Mouse (Mus musculus): ENCODE measurements around the gene Cntn1. TPM values are rescaled to one million over a fixed set of nuclear protein-coding genes. Genes with fewer than 3 reads are reported as not detected.

Cntn1 gene
- total RNA-seq, 2 experiments from 2014 or later = 4.4 to 7.2 TPM

DNA sequence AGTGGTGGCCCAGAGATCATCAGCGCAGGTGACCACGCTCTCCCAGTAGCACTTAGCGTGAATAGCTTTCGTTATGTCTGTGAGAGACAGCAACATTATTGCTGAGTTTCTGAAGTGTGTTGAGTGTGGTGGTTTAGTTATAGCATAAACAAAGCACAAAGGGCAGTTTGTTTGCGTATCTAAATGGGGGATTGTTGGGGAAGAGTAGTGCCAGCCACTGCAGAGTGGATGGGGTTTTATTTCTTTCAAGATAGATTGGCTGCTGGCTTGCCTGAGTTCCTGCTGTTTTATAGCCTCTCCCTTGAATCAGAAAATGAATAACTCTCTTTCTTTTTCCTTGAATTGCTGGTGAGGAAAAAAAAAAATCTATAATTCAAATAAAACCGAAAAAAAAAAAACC, 86.1 kb downstream of the Cntn1 start:
- no peak for DNase-seq

DNA sequence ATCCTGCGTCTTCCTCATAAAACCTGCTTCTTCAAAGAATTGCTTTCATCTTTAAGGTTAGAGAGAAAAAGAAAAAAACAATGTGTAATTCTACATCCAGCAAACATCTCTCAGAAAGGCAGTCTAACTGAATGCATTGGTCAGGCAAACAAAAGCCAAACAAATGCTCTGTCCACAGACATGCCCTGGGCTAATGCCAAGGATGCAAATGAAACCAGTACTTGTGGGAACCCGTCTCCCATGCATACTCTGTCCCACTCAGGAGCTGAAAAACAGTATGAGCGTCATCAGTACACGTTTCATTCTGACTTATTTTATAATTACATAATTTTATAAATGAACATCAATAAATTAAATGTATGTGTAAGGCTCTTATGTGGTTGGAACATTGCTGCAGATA, 91.0 kb downstream of the Cntn1 start:
- no peak for DNase-seq

GRCm38 (mm10) chr15:92154921-92155320, 104.0 kb downstream of the Cntn1 start:
- DNase-seq = no peak

DNA sequence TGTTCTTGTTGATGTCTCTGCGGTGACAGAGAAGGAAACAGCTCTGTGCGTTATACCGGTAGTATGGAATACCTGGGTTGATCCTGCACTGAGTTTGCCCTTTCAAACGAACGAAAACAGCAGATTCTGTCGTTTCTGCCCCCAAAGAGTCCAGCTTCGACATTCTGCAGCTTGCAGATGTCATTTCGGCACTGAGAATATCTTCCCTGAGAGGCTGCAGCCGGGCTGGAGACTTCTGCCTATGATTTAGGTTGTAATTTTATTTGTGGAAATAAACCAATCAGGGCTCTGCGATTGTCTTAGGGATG, 109.8 kb downstream of the Cntn1 start:
- DNase-seq = no peak

DNA sequence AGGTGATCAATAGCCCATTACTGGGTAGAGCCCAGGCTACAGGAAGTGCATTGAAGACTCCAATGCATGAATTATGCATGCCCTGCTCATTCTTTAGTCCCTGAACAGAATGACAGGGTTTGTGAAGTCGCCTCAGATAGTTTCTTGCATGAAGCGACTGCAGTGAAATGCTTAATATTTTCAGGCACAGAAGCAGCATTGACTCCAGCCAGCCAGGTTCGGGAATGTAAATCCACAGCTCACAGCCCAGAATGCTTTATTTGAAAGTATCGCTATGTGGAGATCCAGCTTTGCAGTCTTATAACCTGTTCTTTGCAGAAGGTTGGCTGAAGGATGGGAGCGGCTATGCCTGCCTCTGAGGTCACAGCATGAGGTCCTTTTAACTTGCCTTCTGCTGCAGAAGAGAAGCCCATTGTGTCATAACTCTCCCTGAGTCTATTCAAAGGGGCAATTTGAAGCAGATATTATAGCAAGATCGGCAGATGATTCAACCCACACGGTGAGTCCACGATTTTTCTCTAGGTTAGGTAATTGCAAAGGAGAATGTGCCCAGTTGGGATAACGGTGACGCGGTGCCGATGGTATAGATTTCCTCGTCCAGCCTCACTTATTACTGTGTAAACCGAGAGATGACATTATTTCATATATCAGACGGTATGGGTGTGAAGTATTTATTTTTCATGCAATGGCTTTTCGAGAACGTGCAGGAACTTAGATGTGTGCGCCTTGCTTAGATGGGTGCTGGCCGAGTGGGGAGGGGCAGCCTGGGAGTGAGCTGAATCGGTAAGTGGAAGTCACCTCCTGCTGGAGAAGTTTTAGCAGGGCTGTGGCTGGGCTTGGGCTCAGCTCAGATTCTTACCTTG, 110.4 kb downstream of the Cntn1 start:
- DNase-seq = peak; percentile 12

DNA sequence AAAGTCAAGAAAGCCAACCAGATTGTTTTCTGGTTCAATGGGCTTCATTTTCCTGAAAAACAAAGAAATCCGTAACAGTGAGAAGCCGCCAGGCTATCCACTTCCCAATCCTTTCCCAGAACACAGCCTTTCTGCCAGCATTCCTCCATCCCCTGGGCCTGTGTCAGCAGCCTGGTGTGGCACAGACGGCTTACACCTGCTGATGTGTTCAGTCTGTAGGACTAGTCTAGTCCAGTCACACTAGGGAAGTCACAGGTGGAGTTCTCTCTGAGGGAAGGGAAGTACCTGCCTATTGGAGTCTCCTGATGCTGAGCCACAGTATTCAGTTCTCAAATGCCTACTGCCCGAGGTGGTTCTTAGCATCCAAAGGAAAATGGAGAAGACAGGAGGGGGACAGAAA, 111.9 kb downstream of the Cntn1 start:
- no peak for DNase-seq

DNA sequence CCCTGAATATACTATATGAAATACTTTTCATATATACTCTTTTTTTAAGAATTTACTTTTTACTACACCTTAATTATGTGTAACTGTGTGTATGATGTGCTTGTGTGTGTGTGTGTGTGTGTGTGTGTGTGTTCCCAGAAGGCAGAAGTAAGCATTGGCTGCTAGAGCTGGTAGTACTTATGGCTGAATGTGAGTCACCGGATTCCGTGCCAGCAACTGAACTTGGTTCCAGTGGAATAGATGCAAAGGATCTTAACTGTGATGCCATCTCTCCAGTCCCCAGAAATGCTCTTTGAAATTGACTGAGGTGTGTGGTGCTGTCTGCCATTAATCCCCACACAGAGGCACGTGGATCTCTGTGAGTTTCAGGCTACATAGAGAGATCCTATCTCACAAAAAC, 113.2 kb downstream of the Cntn1 start:
- peak; percentile 8 for DNase-seq

DNA sequence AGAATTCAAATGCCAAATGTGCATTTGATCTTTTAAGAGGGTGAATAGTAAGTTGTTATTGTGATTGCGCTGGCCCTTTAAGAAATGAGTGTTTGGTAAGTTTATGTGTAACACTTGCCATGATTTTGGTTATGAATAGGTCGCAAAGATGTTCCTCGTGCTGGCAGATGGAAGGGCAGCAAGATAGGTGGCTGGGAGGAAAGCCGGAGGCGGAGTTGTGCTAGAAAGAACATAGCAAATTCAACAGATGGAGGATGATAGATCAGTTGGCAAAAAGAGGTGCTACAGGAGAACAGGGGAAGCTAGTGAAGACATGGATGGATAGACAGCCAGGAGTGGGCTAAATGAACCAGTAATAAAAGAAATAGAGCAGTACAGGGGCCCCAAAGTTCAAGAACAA, 115.3 kb downstream of the Cntn1 start:
- no peak for DNase-seq

DNA sequence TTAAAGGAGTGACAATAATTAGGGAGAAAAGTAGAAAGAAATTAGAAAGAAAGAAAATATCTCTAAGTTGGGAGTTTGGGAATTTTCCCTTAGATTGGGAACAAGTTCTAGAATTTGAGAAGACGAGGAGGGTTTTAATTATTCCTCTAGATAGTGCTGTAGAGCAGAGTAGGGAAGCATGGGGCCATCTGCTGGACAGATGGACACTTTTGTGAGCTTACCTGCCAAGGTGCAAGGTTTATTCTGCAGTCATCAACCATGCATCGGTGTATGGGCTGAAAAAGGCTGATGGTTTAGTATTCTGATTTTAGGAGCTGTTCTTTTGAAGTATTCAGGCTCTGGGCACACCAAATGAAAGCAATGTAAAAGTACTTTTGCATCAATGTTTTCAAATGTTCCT, 124.8 kb downstream of the Cntn1 start:
- no peak for DNase-seq

GRCm38 (mm10) chr15:92177413-92177812, 126.4 kb downstream of the Cntn1 start:
- peak; percentile 22 for DNase-seq

DNA sequence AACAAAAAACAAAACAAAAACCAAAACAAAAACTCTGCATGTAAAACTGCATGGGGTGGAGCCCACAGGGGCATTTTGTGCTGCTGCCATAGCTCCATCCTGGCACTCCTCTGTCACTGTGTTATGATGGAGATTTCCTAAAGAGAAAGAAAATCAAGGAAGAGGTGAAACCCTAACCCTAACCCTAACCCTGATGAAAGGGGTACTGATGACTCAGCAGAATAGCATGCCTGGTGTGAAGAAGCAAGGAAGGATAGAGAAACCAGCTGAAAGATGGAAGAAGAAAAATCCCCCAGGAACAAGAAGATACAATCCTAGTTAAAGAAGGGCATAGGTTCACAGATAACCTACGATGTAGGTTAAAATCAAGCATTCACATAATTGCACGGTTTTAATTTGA, 134.5 kb downstream of the Cntn1 start:
- no peak for DNase-seq

DNA sequence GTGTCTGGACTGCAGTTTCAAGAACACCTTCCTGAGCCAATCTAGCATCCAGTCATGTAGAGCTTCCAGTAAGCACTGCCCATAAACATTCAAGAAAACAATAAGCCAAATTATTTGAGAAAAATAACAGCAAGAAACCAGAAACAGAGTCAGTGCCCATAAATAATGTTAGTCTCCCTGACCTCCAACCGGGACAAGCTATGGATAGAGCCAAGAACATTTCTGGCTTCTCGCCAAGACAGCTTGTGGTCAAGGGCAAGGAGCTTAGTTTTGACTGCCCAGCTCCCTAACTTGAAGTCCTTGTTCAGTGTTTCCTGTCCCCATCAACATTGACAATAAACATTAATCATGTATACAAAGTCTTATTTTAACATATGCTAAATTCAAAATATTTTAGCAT, 139.0 kb downstream of the Cntn1 start:
- DNase-seq = peak; percentile 73

DNA sequence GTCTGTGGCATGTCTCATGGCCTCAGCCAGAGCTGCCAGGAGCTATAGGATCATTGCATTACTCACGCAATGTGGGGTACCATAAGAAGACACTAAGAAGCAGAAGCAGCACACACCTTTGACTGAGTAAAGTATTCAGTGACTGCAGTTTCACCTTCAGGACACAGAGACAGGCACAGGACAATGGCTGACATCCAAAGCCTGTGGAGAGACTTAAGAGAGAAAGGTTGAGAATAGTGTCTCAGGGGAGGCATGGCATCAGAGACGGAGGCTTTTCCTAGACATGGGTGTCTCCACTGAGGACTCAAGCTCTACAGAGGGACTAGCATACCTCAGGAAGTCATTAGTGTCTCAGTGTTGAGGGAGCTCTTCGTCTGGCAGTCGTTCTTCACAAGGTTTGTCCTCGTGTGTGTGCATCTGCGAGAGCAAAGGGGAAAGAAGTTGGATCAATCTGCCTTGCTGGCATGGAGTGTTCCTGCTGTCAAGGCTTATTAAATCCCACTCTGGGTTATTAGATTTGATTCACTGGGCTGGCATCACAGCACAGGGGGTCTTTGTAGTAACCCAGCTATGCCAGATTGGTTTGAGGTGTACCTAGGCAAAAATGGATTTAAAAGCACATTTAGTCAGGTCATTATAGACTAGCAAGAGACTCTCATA, 149.5 kb downstream of the Cntn1 start:
- DNase-seq = no peak

- no peak for DNase-seq
These were observed 155.7 kb downstream of the Cntn1 start for GRCm38 (mm10) chr15:92206695-92207094.

DNA sequence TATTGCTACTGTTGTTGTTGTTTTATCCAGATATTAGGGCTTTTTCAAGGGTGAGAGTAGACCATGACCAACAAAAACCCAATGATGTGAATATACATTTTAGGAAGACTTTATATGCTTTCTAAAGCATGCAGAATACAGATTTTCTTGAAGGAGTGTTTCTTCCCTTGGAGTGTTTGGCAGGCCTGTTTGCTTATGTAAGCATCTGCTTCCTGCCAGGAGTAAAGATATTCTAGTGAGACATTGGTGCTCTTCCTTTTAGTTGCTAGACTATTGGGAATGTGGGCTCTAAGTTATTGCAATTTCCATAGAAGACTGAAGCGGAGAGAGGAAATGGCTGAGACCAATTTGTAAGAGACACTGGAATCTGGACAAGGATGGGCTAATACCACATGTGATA, 158.8 kb downstream of the Cntn1 start:
- no peak for DNase-seq

GRCm38 (mm10) chr15:92210486-92211235, 159.7 kb downstream of the Cntn1 start:
- no peak for DNase-seq

- DNase-seq = peak; percentile 56
These were observed 164.9 kb downstream of the Cntn1 start for GRCm38 (mm10) chr15:92215841-92216240.

DNA sequence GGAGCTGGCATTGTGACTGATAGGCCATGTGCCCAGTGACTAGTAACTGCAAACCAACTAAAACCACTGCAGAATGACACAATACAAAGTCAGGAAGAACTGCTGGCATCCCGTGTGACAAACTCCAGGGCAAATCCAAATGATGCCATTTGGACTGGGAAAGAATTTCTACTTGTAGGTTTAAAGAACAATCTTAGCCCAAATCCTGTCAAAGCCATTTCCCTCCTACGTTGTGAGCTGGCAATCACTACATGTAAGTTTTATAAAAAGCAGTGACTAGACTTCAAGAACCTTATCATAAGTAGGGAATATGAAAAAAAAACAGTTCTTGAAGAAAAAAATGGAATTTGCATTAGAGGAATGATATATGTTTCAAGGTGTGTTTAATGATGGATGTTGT, 170.5 kb downstream of the Cntn1 start:
- DNase-seq = no peak

- DNase-seq = peak; percentile 23
These were observed 180.4 kb downstream of the Cntn1 start for GRCm38 (mm10) chr15:92231386-92231785.

- DNase-seq = no peak
These were observed 184.9 kb downstream of the Cntn1 start for GRCm38 (mm10) chr15:92235836-92236235.

DNA sequence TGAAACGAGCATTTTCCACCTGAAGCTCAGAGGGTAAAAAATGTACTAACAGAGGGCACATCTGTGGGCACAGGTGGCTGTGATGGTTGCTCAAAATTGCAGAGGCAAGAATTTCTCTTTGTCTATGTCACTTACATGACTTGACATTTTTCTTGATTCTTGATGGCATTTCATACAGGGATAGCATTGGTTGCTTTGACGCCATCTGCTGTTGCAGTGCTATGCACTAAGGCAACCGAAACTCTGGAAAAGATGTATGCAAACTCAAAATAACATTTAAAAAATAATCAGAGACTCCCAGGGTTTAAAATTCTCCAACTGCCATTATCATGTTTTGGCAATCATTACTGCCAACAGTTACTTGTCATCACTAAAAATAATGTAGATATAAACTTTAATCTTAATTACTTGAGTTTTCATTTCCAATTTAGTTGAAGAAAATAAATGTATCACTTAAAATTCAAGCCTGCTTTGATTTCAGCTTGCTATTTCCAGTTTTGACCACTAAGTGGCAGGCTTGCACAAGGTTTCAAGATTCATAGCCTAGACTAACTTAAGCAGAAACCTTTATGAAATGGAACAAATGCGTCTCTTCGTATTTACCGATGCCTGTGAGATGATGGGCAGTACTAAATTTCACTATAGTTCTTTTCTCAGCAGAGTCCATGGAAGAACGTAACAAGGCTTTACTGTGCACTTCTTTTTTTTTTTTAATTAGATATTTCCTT, 214.2 kb downstream of the Cntn1 start:
- peak; percentile 50 for DNase-seq

GRCm38 (mm10) chr15:92268341-92268740, 217.4 kb downstream of the Cntn1 start:
- no peak for DNase-seq
